Mouse (Mus musculus) neutrophil, adult 5-6 weeks (primary cell): ENCODE measurements around the gene Cdc14a. TPM values are rescaled to one million over a fixed set of nuclear protein-coding genes. Genes with fewer than 3 reads are reported as not detected.
"Not testable (repeated sequence)": the region's sequence is repeated elsewhere in the genome, so short reads cannot be mapped to it uniquely, and the experiment has no call there.

Experiments used
- ATAC-seq: fragments of 151-379, 151-347 bp; 2 replicates; pipeline ENCODE4 v1.8.0; 2017; ENCODE audit warnings: mild to moderate bottlenecking, moderate TSS enrichment; ENCODE audit not compliant: insufficient number of reproducible peaks, poor library complexity, low FRiP score, severe bottlenecking; ENCODE audit errors: extremely low read depth
- total RNA-seq: library from RNA; stranded (forward); fragments of 200-1000 nt; gene quantifications from 2 replicates; pipeline ENCODE4 v1.2.3, GENCODE M21; 2017

The Cdc14a gene
- total RNA-seq, 1 experiment from 2014 or later, result 30.1 TPM

DNA sequence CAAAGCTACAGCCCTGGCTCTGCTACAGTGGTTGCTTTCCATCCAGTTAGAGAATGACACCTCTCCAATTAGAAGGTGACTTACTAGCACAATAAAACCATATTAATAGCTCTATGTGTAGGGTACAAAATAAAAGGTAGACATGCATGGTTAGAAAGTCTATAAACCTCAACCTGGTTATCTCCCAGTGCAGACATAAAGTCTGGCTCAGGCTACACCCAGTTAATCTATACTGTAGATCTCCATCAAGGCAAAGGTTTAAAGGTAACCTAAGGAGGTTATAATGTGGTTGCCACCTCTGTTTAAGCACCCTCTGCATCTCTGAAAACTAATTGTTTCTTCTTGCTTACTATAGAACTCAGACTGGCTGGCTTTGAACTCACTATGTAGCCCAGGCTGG, 36.9 kb downstream of the Cdc14a start:
- ATAC-seq, result no peak

DNA sequence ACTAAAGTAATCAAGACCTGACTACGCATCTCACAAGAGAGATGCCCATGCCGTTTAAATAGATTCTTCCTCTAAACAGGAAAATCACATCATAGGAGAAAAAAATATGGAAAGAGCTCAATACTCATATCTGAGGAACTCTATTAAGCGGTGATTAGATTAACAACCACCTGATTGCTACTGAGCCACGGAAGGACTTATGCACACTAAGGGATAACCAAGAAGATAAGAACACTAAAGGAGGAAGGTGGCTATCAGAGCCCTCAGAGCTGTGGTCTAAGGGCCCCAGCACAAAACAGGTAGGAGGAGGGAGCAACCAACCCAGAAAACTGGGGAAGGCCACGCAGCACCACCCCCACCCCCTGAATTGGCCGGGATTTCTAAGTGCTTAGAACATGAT, 37.5 kb downstream of the Cdc14a start:
- ATAC-seq, result no peak

DNA sequence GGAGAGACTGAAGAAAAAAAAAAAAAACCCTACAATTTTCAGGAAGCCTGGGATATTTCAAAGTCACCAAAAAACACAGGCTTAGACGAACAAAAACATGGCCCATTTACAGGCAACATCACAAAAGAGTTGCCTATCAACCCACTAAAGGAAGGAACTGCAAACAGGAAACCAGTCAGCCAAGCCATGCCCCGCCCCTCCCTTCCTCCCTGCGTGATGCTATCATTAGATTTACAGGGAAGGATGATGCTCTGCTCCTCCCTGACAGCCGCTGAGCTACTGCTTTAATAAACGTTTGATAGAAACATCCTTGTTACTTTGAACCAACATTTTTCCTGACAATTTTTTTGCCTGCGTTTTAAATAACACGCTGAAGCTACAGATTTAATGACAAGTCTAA, 39.5 kb downstream of the Cdc14a start:
- no peak for ATAC-seq

DNA sequence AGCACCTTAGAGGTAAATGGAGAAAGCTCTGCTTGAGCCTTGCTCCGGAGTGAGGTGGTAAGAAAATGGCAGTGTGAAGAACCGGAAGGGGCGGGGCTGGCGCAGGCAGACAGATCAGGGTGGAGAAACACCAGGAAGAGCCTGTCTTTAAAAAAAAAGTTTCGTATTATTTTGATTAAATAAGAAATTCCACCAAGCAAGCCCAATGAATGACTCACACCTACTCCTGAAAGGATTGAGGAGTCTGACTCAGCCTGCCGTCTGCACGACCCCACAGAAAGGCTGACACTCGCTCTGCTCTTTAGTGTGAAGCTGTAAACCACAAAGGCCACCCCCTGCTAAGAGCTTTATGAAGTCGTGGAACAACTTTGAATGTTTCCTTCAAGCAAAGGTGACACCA, 43.5 kb downstream of the Cdc14a start:
- no peak for ATAC-seq

DNA sequence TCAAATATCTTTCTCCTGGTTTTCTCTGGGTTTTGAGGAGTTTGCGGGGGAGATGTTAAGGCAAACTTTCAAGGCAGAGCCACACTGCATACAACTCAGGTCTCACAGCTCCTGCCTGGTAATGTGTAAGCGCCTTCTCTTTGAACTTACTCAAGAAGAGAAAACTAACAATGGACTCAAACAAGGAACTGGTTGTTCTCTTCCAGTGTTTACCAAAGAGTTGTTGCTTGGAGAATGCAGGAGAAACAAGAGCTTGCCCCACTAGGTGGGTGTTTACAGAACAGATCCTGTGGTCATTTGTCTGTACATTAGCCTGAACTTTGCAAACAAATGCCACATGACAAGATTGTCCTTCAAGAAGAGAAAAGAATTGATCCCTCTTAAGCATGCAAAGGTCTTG, 48.4 kb downstream of the Cdc14a start:
- ATAC-seq, result no peak

DNA sequence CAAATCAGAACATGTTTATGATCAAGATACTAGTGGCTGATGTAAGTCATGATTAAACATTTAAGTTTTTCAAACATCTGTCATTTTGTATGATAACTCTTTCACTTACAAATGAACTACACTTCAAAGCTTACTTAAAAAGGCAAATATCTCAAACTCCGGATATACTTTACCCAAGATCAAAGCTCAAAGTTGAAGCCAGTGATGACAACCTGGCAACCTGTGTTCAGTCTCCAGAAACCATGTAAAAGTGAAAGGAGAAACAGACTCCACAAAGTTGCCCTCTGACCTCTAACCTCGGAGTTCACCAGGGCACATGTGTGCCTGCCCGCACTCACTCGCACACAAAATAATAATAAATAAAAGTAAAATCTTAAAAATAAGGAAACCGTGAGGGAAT, 49.3 kb downstream of the Cdc14a start:
- no peak for ATAC-seq

DNA sequence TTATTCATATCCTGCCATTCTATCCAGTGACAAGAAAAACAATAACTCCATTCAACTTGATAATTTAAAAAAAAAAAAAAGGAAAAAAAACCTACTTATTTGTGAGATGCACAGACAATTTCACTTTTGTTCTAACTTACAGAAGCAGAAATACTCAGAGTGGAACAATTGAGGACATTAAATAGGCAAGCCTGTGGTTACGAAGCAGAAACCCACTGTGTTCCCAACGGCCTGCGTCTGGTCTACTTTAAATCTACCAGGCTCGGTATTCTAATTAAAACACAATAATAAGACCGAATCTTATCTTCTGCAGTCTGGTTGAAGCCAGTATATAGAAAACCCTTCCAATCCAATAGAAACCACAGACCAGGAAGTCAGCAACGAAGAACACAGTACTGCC, 50.6 kb downstream of the Cdc14a start:
- ATAC-seq, result no peak

DNA sequence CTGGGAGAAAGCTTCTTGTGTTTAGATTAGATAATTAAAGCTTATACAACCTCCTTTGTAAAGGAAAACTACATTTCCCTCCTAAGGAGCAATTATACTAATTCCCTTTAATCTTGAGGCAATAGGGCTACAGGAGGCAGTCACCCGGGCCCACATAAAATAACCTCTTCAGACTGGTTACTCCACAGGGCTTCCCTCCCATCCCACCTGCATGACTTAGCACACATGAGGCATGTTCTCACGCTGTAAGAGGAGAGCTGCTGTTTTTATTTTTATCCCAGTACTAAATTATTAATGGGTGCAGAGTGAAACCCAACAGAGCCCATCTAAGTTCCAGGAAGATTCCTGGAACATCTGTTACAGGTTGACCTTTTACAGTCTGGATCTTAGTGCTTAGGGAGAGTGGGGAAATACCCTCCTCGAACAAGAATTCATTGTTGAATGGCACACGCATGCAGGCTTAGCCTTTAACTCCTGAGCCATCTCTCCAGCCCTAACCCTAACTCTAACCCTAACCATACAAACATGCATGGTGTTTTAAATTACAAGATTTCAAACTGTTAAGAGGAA, 54.9 kb downstream of the Cdc14a start:
- no peak for ATAC-seq

DNA sequence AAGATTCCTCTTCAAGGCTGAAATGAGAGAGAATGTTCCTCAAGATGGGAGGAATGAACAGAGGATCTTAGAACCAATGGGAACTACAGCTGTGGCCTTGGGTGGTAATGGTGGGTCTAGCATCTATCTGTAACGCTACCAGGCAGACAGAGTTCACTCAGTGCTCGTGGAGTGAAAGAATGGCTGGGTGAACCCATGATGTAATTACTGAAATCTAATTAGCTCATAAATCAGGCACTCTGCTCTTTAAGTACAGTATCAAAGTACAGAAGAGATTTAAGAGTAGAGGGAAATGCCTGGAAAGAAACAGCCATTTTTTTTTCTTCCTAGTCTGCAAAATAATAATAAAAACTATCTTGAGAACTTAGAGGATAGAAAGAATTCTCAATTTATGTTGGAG, 57.7 kb downstream of the Cdc14a start:
- no peak for ATAC-seq

DNA sequence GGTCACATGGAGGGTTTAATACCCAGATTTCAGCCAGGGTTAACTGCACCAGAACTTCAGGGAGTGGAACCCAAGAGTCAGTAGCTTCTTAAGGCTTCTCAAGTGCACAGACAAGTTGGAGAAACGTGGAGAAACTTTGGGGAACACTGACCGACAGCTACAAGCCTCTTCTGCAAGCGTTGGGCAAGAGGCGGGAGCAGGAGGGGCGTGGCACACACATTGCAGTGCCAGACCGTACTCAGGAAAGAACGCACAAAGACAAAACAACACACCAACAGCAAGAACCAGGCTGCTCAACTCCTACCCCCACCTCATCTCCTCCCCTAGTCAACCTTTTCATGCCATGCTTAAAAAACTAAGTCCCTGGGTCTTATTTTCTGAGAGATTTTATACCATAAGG, 61.9 kb downstream of the Cdc14a start:
- no peak for ATAC-seq

DNA sequence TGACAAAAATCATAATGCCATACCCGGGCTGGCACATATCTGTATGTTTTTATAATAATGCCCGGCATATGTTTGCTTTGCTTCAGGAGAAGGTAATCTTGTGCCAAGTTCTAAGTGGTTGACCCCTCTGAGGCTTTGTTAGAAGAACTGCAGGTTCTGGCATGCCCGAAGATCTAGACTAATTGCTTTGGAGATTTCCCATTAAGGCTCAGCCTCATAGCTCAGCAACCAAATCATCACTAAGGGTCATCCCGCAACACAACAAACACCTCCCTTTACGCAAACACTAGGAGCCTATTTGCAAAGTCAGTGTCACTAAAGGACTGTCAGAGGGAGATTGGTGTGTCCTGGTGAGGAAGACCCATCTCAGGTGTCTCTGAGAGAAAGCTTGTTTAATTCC, 62.7 kb downstream of the Cdc14a start:
- no peak for ATAC-seq

DNA sequence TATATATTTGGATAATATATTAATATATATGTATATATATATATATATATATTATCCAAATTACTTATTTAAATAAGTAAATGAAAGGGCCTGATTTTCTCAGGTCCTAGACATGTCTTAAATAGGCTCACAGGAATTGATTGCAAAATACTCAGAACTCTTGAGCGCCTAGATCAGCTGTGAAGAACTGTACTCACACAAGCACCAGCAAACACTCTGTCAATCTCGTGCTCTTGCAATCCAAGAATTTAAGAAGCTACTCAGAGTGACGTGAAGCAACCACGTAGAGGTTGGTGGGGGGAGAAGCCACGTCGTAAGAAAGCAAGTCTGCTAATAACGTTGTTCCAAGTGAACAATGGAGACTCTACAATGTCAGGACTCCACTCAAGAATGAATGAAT, 66.0 kb downstream of the Cdc14a start:
- ATAC-seq, result no peak

DNA sequence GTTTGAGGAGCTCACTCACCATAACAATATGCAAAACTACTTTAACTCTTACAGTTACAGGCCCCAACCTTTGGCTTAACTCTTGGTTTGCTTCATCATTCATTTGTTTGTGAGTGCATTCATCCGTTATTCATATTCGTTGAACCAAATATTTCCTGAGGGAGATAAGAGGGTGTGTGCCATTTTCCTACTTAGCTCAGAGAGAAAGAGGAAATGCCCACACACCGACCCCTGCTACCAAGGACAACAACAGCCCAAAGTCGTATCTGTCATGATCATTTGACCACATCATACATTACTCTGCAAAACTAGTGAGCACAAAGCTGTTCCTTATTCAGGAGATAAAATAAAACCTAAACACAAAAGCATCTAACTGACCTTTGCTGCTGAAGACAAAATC, 66.7 kb downstream of the Cdc14a start:
- ATAC-seq, result no peak

DNA sequence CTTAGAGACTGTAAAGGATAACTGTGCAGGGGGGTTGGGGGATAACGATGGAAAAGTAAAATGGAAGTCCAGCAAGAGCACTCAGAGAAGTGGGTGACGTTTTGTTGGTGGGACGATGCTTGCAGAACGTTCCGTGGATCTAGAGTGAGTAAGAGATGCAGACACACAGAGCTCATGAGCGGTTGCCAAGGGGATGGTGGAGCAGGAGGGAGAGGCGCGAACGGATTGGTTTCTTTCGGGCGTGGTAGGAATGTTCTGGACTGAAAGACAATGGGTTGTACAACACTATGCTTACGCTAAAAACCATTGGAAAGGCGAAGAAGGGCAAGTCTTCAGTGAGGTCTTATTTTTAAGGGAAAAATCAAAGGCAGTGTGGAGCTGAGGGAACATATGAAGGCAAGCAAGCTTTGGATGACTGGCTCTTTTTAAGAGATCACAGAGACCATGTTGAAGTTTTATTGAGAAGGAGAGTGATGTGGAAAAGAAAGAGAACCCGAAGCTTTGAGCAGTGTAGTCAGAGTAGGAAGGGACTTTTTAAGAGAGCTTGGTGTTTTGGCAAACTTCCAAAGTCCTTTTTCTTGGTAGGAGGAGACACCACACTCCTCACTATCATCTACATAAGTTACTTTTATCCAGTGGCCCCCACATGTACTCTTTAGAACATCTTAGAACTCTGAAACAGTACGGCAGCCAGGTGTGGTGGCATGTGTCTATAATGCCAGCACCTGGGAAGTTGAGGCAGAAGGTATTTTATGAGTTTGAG, 68.6 kb downstream of the Cdc14a start:
- ATAC-seq, result no peak

DNA sequence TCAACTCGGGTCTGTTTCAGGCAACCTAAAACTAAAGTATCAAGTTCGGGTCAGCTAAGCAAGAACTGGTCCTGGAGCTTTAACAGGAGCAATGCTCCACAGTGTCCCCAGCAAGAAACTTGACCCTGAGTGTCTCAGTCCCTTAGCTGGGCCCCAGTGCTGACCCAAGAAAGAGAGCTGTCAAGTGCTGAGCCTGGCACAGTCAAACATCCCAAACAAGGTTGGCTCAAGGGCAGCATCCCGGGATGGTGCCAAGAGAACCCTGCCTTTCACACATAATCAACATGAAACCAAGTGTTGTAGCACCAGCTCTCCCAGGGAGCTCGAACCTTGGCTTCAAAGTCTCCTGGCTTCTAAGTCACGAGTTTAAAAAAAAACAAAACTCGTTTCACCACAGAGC, 71.3 kb downstream of the Cdc14a start:
- no peak for ATAC-seq

DNA sequence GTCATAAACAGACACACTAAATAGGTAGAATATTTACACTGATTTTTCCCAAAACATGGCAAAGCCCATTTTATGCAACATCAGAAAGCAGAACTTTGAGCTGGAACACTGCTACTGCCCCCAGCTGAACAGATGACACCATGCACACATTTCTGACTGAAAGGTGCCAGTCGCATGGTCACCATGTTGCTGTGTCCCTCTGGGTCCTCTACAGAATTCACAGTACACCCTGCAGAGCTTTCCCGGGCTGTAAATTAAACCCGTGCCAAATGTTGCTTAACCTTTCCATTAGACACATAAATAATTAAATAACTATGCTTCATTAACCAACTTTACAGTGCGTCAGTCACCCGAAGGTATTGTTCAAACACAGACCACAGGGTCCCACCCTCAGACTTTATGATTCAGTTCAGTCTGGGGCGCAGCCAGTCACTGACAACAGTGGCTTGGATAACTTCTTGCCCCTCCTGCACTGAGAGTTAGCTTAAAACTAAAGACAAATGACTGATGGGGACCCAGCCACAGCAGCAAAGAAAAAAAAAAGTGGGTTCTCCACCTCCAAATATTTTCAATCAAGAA, 73.4 kb downstream of the Cdc14a start:
- no peak for ATAC-seq

DNA sequence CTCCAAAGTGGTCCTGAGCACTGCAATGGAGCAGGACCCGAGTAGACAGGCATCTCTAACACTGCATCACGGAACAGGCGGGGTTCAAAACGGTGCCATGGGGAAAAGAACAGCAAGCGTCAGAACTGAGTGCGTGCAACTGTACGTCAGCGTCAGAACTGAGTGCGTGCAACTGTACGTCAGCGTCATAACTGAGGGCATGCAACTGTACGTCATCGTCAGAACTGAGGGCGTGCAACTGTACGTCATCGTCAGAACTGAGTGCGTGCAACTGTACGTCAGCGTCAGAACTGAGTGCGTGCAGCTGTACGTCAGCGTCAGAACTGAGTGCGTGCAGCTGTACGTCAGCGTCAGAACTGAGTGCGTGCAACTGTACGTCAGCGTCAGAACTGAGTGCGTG, 76.3 kb downstream of the Cdc14a start:
- not testable (repeated sequence) for ATAC-seq

DNA sequence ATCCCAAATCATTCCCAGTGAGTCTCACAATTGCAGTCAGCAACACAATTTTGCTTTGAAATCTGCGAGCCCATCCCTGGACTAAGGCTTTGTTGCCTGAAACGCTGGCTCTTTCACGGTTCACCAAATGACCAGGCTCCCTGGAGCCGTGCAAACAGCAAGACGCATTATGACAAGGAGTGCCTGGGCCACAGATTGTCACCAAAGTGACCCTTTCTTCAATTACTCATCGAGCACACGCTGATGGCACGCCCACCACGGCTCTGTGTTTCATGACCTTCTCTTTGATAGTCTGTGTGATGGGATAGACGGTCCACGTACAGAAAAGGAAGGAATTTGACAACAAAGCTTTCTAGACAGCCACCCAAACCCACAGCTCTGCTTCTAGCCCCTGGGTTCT, 78.6 kb downstream of the Cdc14a start:
- no peak for ATAC-seq

DNA sequence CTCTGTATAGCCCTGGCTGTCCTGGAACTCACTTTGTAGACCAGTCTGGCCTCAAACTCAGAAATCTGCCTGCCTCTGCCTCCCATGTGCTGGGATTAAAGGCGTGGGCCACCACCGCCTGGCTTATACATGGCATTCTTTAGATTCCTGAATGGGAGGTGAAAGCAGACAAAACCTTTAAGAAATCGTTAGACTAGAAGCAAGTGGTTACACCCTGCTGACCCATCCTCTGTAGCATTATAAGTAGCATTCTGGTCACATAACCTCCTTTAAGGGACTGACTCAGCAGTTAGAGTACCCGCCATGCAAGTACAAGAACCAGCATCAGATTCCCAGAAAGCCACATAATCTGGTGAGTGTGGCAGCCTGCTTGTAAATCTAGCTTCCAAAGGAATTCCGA, 81.6 kb downstream of the Cdc14a start:
- ATAC-seq, result no peak

DNA sequence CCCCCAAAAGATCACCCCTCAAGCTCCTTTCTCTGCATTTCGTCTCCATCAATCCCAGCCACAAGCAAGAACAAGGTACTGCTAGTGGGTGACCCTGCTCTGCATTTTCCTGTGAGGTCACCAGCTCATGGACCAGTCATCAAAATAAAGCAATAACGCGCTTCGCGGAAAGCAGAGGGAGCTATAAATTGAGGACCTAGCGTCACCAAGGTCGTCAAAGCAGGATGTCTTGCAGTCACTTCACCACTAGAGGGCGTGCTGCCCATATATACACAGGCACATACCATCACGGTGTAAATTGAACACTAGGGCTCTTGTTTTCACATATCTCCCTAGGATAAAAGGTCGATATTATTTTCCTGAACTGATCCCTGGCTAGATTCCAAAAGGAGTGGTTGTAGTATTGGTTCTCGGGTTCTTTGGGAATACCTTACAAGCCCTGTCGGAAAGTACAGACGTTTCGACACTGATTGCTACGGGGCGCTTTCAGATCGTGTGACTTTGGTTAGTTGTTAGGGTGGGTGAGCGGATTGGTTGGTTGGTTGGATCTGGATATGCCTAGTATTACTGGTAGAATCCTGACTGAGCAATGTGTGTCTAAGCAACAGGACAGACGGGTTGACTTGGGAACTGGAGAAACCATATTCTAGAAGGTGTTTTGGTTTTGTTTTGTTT, 82.7 kb downstream of the Cdc14a start:
- ATAC-seq, result peak; percentile 78
